Mouse (Mus musculus): ENCODE measurements around the gene Xntrpc.
"Not testable (repeated sequence)": the region's sequence is repeated elsewhere in the genome, so short reads cannot be mapped to it uniquely, and the experiment has no call there.

Xntrpc gene

DNA sequence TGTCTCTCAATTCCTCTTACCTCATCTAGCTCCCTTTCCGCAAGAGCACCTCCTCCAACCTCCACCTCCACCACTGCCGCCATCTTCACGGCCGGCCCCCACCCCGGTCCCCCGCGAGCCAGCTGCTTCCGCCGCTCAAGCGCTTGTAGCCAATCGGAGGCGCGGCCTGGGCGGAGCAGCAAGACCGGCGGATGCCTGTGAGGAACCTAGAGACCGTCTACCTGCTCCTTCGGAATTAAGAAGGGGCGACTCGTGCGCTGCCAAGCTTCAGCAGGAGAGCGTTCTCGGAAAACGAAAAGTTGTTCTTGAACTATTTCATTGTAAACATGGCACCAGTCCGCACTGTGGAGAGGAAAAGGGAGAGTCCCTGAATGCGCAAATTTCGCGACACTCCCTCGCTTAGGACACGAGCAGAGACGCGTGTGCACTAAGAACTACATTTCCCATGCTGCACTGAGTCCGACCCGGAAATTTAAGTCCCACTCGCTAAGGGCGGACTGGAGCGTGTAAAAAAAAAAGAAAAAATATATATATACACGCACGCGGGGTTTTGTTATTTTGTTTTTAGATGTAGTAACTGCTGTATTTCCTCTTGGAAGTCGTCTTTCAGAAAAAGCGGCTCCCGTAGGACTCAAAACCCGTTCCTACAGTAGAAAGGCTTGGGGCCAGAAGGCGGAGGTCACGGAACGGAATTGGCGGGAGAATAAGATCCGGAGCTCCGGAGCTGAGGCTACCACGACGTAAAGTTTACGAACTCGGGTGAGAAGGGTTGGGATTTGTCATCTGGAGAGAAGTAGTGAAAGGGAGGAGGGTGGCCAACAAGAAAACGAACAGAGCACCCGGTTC lies at the start of gene Xntrpc, which contains the start of the genes Rnf121 and Xndc1:
Xntrpc (plus strand) TSS at position 668 of the 846 bp plus-strand sequence.
Rnf121 (minus strand) TSS at position 424 of the 846 bp plus-strand sequence.
Xndc1 (plus strand) TSS at position 466 of the 846 bp plus-strand sequence.
- DNase-seq (ENCODE audit: low spot score in 2 of 2), result peak; percentile 92 to 93

DNA sequence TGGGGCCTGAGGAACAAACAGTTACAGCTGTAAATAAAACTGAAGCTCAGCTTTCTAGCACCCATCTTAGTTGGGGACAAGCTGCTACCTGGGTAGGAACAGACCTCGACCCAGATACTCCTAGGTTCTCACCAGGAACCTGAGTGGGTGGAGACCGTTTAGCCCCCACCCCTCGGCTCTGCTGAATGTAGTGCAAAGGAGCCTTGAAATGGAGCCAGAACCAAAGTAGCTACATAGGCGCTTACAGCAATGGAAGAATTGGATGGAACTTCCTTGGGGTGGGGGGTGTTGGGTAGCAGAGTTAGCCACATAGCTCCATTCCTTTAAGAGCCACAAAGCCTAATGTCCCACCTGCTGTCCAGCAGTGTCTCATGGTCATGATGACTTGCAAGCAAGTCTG lies 48.6 kb upstream of the Xntrpc start:
- DNase-seq (ENCODE audit: low spot score in 2 of 2), result no peak

DNA sequence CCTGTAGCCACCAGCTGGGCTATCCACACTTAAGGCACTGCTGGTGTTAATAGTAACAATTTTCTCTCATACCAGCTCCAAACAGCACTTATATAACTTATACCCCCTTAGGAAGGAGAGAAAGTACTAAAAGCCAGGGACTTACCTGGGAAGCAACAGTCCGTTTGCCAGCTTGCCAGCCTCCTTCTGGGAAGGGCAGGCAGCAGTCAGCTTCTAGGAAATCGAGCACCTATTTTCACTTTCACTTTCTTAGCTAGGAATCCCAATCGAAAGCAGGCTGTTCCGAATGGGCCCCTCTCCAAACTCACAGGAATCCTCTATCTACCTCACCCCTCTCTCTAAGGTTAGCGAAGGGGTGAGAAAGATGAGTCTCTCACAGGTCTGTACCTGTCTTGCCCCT lies 48.1 kb upstream of the Xntrpc start:
- no peak for DNase-seq (ENCODE audit: low spot score in 2 of 2)

DNA sequence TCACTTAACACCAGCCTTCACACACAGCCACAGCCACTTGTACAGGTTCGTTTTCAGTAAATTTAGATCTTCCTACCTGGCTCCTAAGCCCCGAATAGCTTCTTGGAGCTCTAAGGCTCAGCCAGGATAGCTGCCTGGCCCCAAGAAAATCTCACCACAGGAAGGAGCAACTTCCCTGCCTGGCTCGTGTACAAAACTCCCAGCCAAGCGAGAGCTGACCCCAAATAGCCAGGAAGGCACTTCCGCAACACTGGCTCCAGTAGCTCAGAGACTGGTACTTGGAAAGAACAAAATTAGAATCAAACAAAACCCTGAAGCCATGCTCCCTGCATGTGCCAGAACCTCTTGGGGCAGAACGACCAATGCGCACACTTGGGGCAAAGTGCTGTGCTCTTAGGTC lies 47.5 kb upstream of the Xntrpc start:
- DNase-seq (ENCODE audit: low spot score in 2 of 2), result no peak

DNA sequence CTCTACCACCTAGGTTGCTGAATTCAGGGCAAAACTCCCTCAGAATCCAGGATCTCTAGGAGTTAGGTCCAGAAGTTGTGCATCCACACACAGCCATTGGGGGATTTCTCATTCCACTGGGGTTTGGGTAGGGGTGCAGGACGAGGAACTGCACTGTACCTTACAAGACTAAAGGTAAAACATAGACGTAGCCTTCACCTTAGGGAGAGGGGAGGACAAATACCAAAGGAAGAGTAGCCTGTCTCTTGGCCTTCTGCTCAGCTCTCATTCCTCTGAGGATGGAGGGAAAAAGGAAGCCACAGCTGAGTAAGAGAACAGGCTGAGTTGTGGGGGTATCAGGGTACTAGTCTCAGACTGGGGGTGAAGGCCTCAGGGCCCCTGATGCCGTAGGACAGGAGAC lies 46.9 kb upstream of the Xntrpc start, which contains the start of gene Il18bp:
Il18bp (minus strand) TSS at position 101 of the 400 bp plus-strand sequence.
- no peak for DNase-seq (ENCODE audit: low spot score in 2 of 2)

DNA sequence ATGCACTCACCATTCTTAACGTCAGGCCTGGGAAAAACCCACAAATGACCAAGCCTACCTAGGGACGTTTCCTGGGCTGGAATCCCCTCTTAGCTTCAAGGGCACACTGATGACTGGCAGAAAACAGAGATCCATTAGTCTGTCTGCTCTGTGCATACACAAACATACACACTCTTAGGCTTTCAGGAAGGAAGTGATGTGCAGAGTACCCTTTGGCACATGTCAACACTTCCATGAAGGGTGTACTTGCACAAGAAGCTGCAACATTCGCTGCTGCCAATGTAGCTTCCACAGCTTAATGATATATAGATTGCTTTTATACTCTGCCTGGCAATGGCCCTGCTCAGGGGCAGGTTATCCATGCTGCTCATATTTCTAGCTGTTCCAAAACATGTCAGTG lies 46.2 kb upstream of the Xntrpc start:
- no peak for DNase-seq (ENCODE audit: low spot score in 2 of 2)

DNA sequence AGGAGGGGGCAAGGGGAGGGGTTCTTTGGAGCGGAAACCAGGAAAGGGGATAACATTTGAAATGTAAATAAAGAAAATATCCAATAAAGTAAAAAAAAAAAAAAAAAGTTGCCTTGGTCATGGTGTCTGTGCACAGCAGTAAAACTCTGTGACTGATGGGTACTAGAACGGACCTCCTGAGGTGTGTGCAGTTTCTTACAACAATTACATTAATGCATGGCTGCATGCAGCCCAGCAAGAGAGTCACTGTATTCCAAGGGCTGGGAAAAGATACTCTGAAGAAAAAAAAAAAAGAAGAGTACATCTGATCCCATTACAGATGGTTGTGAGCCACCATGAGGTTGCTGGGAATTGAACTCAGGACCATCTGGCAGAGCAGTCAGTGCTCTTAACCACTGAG lies 44.6 kb upstream of the Xntrpc start:
- not testable (repeated sequence) for DNase-seq (ENCODE audit: low spot score in 2 of 2)

DNA sequence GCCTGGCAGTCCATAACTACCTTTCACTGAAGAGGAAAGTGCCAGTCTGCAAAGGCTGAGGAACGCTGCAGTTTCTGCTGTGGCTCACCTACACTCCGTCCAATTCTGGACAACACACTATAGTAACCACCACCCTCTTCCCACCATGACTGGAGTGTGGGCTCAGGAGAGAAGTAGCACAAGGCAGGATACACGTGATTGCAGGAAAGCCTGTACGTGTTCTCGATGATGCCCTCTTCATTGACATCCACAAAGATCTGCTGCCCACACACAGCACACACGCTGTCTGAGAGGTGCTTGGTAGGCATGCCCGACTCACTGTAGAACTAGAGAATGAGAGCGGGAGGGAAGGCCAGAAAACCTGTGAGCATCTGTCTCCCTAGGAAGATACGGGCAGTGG lies 41.7 kb upstream of the Xntrpc start:
- no peak for DNase-seq (ENCODE audit: low spot score in 2 of 2)

DNA sequence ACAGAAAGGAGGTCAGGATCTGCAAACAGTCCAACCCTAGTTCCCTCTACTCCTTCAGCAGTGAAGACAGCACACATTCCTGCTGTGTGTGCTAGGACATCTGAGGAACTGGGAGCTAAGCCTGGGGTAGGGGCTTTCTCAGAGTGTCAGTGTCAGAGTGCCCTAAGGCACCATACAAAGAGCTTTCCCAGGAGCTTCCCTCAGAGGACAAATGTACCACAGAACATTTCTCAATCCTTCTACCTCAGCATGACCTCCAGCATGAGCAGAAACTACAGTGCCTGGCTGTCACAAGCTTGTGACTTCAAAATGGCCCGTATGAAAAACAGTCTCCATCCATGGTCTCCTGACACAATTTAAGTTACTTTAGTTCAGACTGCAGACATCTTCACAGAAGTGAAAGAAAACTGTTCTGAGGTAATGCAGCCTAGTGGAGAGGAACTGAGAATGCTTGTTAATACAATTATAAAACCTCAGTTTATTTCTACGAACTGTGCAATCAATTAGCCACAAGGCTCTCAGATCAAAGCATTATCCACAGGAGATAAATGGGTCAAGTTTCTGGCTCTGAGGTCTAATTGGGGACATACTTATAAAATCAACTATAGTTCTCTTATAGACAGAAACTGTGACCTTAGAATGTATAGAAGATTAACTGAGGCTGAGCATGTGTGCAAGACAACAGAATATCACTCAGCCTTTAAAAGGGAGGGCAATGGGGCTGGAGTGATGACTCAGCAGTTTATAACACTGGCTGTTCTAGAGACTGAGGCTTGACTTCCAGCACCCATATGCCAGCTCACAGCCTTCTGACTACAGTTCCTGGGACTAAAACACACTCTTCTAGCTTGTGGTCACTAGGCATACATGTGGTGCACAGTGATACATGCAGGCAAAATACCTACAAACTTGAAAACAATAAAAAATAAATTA lies 40.1 kb upstream of the Xntrpc start:
- no peak for DNase-seq (ENCODE audit: low spot score in 2 of 2)

DNA sequence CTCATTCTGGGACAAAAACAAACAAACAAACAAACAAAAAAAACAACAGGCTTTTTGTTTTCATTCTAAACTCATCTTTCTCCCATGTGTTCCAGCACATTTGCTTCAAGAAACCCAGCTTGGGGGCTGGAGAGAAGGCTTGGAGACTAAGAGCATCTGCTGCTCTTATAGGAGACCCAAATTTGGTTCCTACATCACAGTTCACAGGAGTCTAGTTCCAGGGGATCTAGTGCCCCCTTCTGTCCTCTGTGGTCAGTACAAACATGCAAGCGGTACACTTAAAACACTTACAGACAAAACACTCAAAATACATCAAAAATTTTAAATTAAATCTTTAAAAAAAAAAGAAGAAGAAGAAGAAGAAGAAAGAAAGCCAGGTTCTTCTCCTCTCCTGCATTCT lies 30.6 kb upstream of the Xntrpc start:
- no peak for DNase-seq (ENCODE audit: low spot score in 2 of 2)

DNA sequence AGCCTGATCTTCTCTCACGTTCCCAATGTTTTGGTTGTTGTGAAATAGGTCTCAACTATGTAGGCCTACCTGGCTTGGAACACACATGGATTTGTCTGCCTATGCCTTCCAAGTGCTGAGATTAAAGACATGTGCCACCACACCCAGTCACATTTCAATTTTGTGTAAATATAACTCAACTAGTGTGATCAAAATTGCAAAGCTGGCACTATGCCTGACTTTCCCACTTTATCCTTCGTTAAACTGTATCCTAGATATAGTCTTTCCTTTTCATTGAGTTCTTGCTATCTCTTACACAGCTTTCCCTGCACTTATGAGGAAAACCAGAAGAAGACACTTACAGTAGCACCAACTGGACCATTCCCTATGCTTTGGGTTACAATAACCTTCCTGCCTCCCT lies 30.0 kb upstream of the Xntrpc start:
- DNase-seq (ENCODE audit: low spot score in 2 of 2), result no peak

DNA sequence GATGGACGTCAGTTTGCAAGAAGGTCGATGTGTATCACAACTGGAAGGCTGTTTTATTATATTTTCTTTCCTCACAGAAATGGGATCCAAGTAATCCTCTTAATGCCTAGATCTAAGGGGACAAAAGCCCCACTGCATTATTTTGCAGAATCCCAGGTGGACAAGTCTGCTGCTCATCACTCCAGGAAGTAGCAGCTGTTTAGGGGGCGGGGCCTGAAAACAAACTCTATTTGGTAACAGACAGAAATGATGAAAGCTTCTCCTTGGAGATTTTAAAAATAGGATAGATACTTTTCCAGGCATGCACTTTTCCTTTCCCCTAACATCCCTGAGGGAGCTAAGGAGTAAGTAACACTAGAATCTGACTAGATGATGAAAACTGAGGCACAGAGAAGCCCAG lies 28.2 kb upstream of the Xntrpc start:
- no peak for DNase-seq (ENCODE audit: low spot score in 2 of 2)

DNA sequence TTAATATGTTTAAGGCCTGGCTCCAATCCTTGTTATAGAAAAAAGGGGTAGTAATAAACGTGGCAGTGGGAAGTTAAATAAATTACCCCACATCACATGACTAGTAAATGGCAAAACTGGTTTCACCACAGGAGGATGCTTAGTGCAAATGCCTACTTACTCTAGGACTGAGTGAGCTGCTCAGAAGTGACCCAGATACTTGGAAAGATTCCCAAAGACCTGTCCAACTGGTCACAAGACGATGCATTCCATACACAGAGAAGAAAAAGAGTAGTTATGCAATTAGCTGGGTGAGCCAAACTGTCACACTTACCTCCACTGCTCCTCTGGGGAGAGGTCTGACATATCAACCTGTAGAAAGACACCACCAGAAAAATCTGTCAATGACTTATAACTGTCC lies 23.2 kb upstream of the Xntrpc start:
- no peak for DNase-seq (ENCODE audit: low spot score in 2 of 2)

DNA sequence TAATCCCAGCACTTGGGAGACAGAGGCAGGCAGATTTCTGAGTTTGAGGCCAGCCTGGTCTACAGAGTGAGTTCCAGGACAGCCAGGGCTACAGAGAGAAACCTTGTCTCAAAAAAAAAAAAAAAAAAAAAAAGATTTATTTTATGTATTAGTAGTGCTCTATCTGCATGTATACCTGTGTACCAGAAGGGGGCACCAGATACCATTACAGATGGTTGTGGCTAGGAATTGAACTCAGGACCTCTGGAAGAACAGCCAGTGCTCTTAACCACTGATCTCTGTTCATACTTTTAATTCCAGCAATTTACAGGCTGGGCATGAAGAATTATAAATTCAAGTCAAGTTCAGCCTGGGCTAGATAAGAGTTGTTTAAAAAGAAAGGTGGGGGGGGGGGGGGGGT lies 17.0 kb upstream of the Xntrpc start:
- not testable (repeated sequence) for DNase-seq (ENCODE audit: low spot score in 2 of 2)

DNA sequence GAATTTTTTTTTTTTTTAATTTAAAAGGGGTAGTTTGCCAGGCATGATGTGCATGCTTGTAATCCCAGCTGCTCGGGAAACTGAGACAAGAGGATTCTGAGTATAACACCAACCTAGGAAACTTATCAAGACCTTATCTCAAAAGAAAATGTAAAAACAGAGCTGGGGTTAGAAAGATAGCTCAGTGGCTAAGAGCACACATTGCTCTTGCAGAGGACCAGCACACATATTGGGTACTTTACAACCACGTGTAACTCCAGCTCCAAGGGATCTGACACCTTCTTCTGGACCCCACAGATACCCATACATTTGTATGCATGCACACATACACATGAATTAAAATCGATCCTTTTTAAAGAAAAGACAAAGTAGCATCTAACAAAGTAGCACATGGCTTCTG lies 4.2 kb upstream of the Xntrpc start:
- DNase-seq (ENCODE audit: low spot score in 2 of 2), result no peak

DNA sequence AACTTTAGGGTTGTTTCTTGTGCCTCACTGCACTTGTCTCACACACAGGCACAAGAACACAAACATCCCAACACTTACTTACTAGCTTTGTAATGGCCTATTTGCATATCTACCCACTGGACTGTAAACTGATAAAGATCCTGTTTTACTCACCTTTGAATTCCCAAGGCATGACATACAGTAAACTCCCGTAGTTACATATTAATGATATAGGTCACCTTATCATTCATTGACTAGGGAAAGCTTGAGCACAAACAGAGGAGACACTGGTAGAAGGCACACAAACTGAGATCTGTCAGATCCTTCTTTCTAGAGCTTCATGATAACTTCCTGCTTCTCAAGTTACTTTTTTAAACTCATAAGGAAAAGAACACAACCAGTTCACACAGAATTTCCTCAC lies 3.3 kb upstream of the Xntrpc start:
- DNase-seq (ENCODE audit: low spot score in 2 of 2), result no peak

DNA sequence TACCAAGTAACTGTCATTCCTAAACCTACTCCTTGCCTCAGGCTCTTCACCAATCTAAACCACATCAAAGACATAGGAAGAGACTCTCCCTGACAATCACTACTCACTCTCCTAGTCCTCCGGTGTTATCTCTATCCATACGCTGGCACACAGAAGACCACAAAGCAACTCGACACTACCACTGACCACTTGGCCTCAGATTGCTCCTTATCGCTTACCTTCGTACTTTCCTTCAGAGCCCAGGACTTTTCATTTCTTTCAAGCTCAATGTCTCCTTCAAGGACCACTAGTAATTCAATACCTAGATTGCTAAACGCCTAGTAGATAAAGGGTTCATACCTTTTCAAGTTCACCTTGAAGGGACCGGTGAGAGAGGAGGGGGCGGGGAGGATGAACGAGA lies 1.6 kb upstream of the Xntrpc start:
- DNase-seq (ENCODE audit: low spot score in 2 of 2), result no peak

DNA sequence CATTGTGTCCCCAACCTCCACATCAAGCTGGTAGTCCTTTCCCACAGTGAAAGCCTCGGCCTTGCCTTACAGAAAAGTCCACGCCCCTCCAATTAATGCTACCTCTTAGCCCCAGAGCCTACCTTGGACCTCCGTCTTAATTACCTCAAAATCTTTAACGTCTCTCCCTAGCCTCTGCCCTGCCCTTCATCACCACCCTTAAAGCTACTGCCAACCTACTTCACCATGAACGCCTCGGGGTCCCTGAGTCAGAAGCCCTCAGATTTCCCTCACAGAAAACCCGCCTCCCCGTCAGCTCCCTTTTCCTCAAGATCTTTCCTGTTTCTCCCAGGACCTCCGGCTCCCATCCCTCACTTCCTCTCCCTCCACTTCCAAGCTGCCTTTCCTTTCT lies 863 bp upstream of the Xntrpc start:
- no peak for DNase-seq (ENCODE audit: low spot score in 2 of 2)

DNA sequence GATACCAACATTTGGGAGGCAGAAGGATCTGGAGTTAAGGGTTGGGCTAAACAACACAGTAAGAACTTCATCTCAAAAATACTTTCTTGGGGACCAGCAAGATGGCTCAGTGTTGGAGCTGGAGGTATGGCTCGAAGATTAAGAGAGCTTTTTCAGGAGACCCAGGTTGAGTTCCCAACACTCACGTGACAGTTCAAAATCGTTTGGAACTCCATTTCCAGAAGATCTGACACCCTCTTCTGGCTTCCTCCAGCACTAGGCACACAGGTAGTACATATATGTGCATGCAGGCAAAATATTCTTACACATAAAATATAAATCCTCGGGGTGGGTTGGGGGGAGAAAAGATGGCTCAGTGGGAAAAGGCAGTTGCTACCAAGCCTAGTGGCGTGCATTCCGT lies 850 bp downstream of the Xntrpc start:
- no peak for DNase-seq (ENCODE audit: low spot score in 2 of 2)

DNA sequence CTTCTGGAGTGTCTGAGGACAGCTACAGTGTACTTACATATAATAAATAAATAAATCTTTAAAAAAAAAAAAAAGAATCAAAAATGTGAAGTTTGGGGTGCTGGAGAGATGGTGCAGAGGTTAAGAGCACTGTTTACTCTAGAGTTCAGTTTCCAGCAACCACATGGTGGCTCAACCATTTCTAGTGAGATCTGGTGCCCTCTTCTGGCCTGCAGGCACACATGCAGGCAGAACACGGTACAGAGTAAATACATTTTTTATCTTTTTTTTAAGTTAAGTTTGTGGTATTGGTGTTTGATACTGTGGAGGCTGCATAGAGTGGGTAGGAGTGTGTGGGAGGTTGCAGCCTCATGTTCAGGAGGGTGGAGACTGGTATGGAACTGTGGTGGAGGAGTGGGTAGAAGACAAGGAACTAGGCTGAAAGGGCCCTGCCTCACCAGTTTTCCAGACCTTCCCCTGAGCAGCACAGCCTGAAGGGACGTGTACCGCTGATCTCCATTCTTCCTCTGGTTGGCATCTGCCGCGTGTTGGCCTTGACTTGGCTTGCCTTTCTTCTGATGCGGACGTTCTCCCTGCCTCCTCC lies 11.3 kb downstream of the Xntrpc start:
- DNase-seq (ENCODE audit: low spot score in 2 of 2), result peak in 1 of 2 experiments; percentile 62

DNA sequence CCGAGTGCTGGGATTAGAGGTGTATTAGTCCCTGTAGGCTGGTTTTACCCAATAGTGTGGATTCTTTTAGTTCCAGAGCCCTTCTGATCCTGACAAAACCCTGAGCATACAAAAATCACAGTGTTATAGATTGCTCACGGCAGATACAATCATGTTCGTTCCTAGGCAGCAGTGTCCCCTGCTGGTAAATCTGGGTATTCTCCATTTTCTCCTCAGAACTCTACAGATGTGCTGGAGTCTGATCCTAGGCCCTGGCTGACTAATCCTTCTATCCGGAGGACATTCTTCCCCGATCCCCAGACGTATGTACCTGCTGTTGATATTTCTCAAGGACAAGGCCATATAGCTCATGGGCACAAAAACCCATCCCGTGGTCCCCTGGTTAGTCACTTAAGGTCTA lies 13.0 kb downstream of the Xntrpc start:
- DNase-seq (ENCODE audit: low spot score in 2 of 2), result peak in 1 of 2 experiments; percentile 47

DNA sequence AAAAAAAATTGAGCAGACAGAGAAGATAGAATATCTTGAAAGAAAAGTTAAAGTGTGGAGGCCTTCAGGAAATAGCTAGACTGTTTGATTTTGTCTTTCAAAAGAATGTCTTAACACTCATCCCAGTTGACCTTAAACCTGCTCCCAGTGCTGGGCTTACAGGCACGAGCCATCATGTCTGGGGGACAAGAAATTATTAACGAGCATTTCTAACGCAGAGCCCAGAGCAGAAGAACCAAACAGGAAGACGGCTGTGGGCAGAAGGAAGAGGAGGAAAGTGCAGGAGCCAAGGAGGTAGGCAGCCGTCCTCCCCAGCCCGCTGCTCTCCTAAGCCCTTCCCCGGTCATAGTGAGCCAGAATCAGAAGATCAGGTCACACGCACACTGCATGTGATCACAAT lies 14.8 kb downstream of the Xntrpc start:
- DNase-seq (ENCODE audit: low spot score in 2 of 2), result no peak
